Mouse (Mus musculus): ENCODE data around the gene Zfp40. TPM values are rescaled to one million over a fixed set of nuclear protein-coding genes. Genes with fewer than 3 reads are reported as not detected.

The Zfp40 gene
- 4.4 TPM for polyA plus RNA-seq (2017; shearing (Covaris generic))

DNA sequence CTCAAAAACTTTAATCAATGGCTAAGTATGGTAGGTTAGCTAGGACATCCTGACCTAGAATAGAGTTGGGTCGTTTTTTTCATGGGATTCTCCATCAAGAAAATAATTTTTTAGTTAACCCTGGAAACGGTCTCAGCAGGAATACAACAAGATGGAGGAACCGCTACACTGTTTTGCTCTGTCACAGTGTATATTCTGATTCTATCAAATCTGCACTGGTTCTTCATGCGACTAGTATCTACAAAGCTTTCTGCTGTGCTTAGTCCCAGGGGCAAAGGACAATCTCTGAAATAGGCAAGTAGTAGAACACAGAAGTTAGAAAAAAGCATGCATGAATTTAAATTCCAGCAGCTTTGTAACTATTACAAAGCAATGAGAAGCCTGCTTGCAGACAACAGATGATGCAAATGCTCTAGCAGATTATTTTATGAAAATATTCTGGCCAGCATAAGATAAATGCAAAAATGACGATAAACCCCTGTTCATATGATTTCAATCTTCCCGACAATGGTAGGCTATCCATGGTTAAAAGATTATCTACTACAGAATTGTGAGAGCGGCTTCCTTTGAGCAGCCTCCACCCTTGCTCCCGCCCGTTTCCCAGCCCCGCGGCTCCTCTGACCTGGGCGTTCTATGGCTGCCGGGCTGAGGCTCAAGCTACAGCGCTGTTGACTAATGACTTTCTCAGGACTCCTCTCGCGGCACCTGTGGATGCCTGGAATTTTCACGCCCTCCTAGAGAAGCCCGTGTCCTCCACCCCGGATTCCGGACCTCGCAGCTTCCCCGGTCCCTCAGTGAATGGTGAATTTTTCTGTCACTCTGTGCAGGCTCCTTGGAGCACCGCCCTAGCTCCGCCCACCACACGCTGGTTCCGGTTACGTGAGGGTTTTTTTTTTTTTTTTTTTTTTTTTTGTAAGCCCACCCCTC, at the start of gene Zfp40:
Gene Zfp40 (minus strand): TSS at position 800 of the 927 bp plus-strand sequence.

Other genes starting within 250 kb of the Zfp40 start
- 0.06 TPM for gene Vmn2r-ps130, start 132.1 kb downstream of the Zfp40 start, polyA plus RNA-seq (2017; shearing (Covaris generic))
- 0.11 TPM for gene Vmn2r114, start 119.3 kb upstream of the Zfp40 start, polyA plus RNA-seq (2017; shearing (Covaris generic))
- not detected for gene Vmn2r115, start 150.5 kb upstream of the Zfp40 start, polyA plus RNA-seq (2017; shearing (Covaris generic))
- not detected for gene Vmn2r116, start 191.4 kb upstream of the Zfp40 start, polyA plus RNA-seq (2017; shearing (Covaris generic))